Mouse (Mus musculus) testis, adult 2 months (tissue): Measurements from ENCODE around the gene Lrmda. TPM values are rescaled to one million over a fixed set of nuclear protein-coding genes. Genes with fewer than 3 reads are reported as not detected.

ENCODE experiments used
- H3K27ac ChIP-seq: fragments of 200-500 bp; 2 replicates; pipeline ENCODE4 v1.5.1; 2012; ENCODE audit warnings: low read depth, low read length; ENCODE audit not compliant: control insufficient read depth, insufficient read depth
- H3K27me3 ChIP-seq: fragments of 200-500 bp; 2 replicates; pipeline ENCODE4 v1.6.1; 2012; ENCODE audit warnings: mild to moderate bottlenecking, low read length, moderate library complexity; ENCODE audit not compliant: control insufficient read depth, insufficient read depth
- H3K36me3 ChIP-seq: fragments of 200-500 bp; 2 replicates; pipeline ENCODE4 v1.6.1; 2012; ENCODE audit warnings: mild to moderate bottlenecking, low read length; ENCODE audit not compliant: control insufficient read depth, insufficient read depth
- H3K4me1 ChIP-seq: fragments of 200-500 bp; 2 replicates; pipeline ENCODE4 v1.6.1; 2012; ENCODE audit warnings: low read length; ENCODE audit not compliant: control insufficient read depth, insufficient read depth
- H3K4me3 ChIP-seq: fragments of 200-500 bp; 2 replicates; pipeline ENCODE4 v1.5.1; 2012; ENCODE audit warnings: low read depth, mild to moderate bottlenecking, low read length, moderate library complexity, mixed read lengths; ENCODE audit not compliant: control insufficient read depth
- CTCF ChIP-seq: fragments of 200-500 bp; IDR thresholded peaks from 2 replicates; pipeline ENCODE4 v1.5.1; 2012; ENCODE audit warnings: low read depth, mild to moderate bottlenecking, inconsistent platforms, low read length, moderate library complexity; ENCODE audit not compliant: control insufficient read depth, insufficient read depth, insufficient replicate concordance
- POLR2A ChIP-seq: fragments of 200-500 bp; IDR thresholded peaks from 2 replicates; pipeline ENCODE4 v1.6.1; 2012; ENCODE audit warnings: low read depth, mild to moderate bottlenecking, inconsistent platforms, low read length, moderate library complexity; ENCODE audit not compliant: control insufficient read depth
- polyA plus RNA-seq: library from polyadenylated mRNA; depleted of rRNA; stranded (reverse); fragments of >200 nt; gene quantifications from 2 replicates; pipeline ENCODE4 v1.2.3, GENCODE M21; 2012

The Lrmda gene
- polyA plus RNA-seq, 1 experiment: 2.1 TPM

DNA sequence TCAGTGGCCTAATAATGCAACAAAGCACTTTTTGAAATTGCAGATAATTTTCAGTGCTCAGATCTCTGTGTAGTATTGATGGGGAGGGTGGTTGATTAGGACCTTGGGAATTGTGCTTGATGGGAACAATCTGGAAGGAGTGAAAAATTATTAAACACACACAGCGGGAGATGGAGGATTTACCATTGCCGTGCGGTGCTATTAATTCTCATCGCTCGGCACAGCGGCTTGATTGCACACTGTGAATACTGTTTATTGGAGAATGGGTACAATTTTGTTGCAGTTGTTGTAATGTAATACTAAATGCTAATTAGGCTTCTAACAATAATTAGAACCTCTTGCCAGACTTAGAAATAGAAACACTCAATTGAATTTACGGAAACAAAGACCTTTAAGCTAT lies 262.1 kb downstream of the Lrmda start:
- Histone ChIP-seq H3K4me3 (no peak overlapping the region), H3K27me3 (no peaks in the 10 kb centered on the region), H3K4me1 (no peaks in the 10 kb centered on the region), H3K36me3 (no peaks in the 10 kb centered on the region), H3K27ac (no peak overlapping the region)
- TF ChIP-seq POLR2A (no peak), CTCF (no peak)

DNA sequence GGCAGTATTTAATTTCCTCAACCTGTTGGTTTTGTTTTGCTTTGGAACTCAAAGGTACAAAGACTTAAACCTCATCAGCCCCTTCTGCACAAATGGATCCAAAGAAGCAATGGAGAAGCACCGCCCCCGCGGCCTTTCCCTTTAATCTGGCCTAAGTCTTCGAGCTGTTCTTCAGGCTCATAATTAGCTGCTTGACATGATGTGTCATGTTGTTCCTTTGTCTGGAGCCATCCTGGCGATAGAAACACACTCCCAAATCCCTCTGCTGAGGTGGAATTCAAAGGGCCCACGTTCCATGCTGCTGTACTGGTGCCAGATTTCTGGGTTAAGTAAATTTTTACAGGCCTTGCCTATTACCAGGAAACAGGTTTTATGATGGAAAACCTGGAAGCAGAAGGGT lies 263.3 kb downstream of the Lrmda start:
- no peaks in the 10 kb centered on the region for H3K27me3 ChIP-seq

DNA sequence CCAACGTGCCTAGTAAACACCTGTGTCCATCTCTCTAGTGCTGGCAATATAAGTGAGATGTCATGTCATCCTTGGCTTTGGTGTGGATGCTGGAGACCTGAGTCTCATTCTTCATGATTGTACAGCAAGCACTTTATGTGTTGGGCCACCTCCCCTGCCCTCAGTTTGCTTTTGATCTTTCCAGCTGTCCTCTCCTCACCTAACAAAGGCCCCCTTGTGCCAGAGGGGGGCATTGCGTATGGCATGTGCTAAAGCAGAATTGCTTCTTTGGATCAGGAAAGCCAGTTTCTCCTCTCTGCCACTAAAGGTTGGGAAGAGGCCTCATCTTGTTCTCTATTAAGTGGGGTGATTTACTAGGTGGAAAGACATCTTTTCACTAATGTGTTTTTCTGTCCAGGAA lies 264.2 kb downstream of the Lrmda start:
- no peaks in the 10 kb centered on the region for H3K36me3 ChIP-seq
- H3K4me3 ChIP-seq: no peak overlapping the region
- no peaks in the 10 kb centered on the region for H3K27me3 ChIP-seq
- no peak for TF ChIP-seq CTCF
- TF ChIP-seq POLR2A: no peak
- H3K27ac ChIP-seq: no peak overlapping the region
- H3K4me1 ChIP-seq: no peaks in the 10 kb centered on the region

More for the DNA sequence above, 263.3 kb downstream of the Lrmda start:
- H3K36me3 ChIP-seq: no peaks in the 10 kb centered on the region
- H3K4me3 ChIP-seq: no peak overlapping the region
- TF ChIP-seq CTCF (no peak), POLR2A (no peak)
- no peaks in the 10 kb centered on the region for H3K4me1 ChIP-seq
- no peak overlapping the region for H3K27ac ChIP-seq

DNA sequence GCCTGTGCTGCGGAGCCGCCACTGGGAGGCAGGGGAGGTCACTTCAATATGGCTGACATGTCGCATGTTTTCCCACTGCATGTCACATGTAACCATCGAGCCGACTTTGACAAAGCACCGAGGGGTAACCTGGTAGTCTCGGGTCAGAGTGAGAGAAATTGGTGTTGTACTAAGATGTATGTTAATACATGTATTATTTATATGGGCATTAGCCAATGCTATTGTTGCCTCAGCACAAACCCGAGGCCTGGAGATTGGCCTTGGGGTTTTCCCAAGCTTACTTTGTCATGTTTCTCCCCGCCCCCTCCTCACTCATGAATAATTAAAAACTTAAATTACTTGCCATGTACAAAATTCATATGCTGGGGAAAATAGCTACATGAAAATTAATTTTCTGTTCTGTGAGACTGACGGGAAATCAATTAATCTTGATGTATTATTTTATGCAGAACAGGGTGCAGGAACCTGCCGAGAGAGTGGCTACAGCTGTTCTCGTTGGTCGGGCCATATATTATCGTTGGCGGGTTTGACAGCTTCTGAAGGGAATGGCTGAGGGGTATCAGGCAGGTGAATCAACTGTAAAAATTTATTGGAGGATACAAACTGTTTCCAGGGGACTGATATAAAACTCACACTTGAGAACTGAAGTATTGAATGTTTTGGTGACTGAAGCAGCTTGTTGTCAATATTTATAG lies 265.5 kb downstream of the Lrmda start:
- H3K27me3 ChIP-seq: no peaks in the 10 kb centered on the region
- H3K36me3 ChIP-seq: no peaks in the 10 kb centered on the region
- TF ChIP-seq CTCF: no peak
- no peak for TF ChIP-seq POLR2A
- H3K27ac ChIP-seq: no peak overlapping the region
- H3K4me3 ChIP-seq: no peak overlapping the region
- H3K4me1 ChIP-seq: no peaks in the 10 kb centered on the region

DNA sequence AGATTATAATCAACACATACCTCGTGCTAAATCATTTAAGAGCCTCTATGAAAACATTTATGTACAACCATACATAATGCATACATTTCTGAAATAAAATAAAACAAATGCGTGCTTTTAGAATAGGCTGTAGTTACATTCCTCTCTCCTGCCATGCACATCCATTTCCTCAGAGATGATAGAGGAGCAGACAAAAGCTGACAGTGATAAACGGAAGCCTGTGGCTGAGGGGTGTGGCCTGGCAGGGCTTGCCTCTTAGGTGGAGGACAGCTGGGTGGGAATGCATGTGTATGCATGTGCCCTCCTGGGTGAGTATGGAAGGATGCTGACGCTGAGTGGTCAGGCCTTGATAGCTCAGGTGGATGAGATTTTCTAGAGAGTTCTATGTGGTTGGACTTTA lies 266.3 kb downstream of the Lrmda start:
- Histone ChIP-seq H3K36me3 (no peaks in the 10 kb centered on the region), H3K4me3 (no peak overlapping the region), H3K27me3 (no peaks in the 10 kb centered on the region), H3K4me1 (no peaks in the 10 kb centered on the region), H3K27ac (no peak overlapping the region)
- TF ChIP-seq CTCF (no peak), POLR2A (no peak)

DNA sequence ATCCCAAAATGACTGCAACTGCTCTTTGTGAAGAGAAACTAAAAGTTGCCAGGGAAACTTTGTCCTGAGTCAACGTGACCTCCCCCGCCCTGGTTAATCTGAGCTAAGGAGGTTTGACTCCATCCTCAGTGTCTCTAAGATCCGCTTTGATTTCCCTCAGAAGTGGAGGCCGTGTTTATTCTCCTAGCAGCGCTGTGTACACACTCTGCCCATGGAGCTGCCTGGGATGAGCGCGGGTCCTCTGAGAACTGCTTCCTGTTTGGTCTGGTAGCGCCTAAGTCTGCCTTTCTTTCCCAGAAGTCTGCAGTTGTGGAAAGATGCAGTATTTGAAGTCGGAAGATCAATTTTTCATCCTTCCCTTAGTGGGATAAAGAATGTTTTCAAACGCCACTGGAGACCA lies 268.7 kb downstream of the Lrmda start:
- no peak for TF ChIP-seq CTCF
- TF ChIP-seq POLR2A: no peak
- Histone ChIP-seq H3K27me3 (no peaks in the 10 kb centered on the region), H3K36me3 (no peaks in the 10 kb centered on the region), H3K4me3 (no peak overlapping the region), H3K27ac (no peak overlapping the region), H3K4me1 (no peaks in the 10 kb centered on the region)

DNA sequence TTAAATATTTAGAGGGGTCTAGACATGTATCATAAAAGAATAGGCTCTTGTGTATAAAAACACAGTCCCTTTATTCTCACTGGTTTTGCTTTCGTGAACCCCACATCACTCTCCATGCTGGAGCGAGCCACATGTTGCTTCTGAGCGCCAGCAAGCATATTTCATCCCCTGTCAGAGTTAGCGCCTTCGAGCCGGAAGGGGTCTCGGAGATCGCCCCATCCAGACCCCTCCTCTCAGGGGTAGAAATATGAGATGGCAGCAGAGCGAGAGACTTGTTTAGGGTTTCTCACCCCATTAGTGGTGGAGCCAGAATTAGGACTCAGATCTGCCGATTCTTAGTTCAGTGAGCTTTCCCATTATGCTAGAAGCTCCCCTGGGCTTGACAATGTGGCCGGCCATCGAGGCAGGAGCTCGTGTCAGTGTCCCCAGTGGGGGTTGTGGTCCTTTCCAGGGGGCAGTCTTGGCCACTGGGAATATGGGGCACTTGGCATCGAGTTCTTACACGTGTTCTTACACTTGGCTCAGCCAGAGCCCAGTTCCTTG lies 269.9 kb downstream of the Lrmda start:
- Histone ChIP-seq H3K27me3 (no peaks in the 10 kb centered on the region), H3K27ac (no peak overlapping the region), H3K36me3 (no peaks in the 10 kb centered on the region), H3K4me3 (no peak overlapping the region), H3K4me1 (no peaks in the 10 kb centered on the region)
- no peak for TF ChIP-seq POLR2A
- no peak for TF ChIP-seq CTCF
